Mouse (Mus musculus) cortical plate, adult 2 months (tissue): ENCODE data around the gene Gbp3.

ENCODE experiments used
- CTCF ChIP-seq: fragments of 200-500 bp; IDR thresholded peaks from 2 replicates; pipeline ENCODE4 v1.5.1; 2011; ENCODE audit warnings: mild to moderate bottlenecking, control low read depth, low read length; ENCODE audit not compliant: insufficient read depth; ENCODE audit errors: extremely low read depth
- POLR2A ChIP-seq: fragments of 200-500 bp; IDR thresholded peaks from 2 replicates; pipeline ENCODE4 v1.6.1; 2011; ENCODE audit warnings: mild to moderate bottlenecking, low read length, control low read depth; ENCODE audit not compliant: insufficient read depth; ENCODE audit errors: extremely low read depth

DNA sequence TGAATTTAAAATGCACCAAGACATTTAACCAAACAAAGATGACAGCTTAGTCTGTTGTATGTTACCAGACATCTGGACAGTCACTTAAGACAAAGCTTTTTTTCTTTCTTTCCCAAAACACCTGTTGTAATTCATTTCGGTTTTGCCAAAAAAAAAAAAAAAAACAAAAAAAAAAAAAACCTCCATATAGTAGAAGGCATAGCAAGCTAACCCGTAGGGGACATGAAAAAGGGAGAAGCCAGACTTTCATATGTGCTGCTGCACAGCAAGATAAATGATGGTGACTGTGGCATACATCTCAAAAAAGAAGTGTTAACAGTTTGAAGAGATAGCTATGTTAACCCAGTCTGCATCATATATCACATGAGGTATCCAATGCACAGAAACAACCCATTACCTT is 30.2 kb upstream of the Gbp3 start:
- TF ChIP-seq CTCF (no peak), POLR2A (no peak)
